Mouse (Mus musculus) cerebellum, adult 11 months (tissue): Measurements from ENCODE around the gene Ildr1.

Experiments used
- DNase-seq: peaks from one replicate; pipeline ENCODE4 v3.0.0; 2022

Ildr1 gene

GRCm38 (mm10) chr16:36772996-36773395 is 79.2 kb downstream of the Ildr1 start:
- no peak for DNase-seq

- DNase-seq = no peak
Measured at GRCm38 (mm10) chr16:36775658-36776057, 81.9 kb downstream of the Ildr1 start.
